Mouse (Mus musculus): ENCODE measurements around the gene Nabp2.

Nabp2 gene

GRCm38 (mm10) chr10:128359226-128359625, 52.1 kb downstream of the Nabp2 start:
- no peak for DNase-seq (ENCODE audit: low read depth, low spot score)

GRCm38 (mm10) chr10:128358796-128359195, 52.5 kb downstream of the Nabp2 start:
- no peak for DNase-seq (ENCODE audit: low read depth, low spot score)
